Mouse (Mus musculus) liver (tissue): ENCODE measurements at regions not wholly inside any gene's neighbourhood (a gene's known extent, or its start where the extent isn't known, plus 50 kb on each side); places are given as distances from the start of the nearest gene placed in this dataset.
"Not testable (repeated sequence)": the region's sequence is repeated elsewhere in the genome, so short reads cannot be mapped to it uniquely, and the experiment has no call there.

ENCODE experiments used
- DNase-seq: peaks from one replicate; pipeline ENCODE4 v3.0.0-alpha.2; 2020; ENCODE audit warnings: mixed read lengths

DNA sequence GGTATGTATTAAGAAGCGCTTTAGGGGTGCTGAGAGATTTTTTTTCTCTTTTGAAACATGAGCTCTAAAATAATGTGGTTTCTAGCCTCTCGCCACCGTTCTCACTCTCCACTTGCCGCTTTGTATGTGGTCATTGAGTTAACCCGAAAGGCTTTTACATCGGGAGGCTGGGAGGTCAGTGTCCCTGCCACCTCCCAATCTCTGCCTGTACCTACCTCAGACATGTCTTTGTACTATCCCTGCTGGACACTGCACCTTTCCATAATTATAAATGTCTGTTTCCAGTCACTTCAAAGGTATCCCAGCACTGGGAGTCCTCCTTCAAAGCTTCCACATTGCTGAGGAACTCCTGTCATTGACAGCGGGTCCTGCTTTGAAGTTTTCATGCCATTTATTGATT, 347.6 kb upstream of the Tbc1d2b start:
- no peak for DNase-seq

DNA sequence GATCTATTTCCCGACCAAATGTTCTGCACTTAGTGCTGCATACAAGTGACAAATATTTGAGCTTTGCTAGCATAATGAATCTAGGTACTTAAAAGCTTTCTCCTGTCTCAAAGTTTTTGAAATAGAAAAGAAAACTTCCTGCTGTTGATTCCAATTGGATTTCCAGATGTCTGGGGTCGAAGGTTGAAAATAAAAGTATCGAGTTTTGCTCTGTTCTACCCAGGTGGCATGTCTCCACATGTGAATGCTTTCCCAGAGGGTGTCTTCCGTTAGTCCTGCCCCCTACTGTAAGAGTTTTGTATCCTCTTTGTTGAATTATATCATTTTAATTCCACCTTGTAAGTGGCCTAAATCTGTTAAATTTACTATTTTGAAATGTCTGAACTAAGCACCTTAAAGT, 327.3 kb upstream of the Tbc1d2b start:
- no peak for DNase-seq

DNA sequence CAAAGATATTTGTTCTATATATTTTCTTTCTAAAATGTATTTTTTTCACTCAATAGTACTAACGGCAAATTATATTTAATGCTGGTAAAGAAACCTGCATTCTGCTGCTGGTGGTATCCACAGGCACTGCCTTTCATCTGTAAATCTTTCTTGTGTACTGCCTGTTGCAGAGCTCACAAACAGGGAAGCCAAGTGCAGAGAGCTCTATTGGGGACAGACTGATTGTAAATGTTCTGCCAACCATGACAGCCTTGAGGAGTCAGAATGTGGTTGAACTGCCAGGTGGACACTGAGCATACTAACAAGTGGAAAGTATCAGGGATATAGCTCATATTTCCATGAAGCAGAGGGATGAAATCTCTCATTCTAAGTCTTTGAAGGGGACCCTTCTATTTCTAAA, 286.1 kb upstream of the Tbc1d2b start:
- DNase-seq, result no peak

DNA sequence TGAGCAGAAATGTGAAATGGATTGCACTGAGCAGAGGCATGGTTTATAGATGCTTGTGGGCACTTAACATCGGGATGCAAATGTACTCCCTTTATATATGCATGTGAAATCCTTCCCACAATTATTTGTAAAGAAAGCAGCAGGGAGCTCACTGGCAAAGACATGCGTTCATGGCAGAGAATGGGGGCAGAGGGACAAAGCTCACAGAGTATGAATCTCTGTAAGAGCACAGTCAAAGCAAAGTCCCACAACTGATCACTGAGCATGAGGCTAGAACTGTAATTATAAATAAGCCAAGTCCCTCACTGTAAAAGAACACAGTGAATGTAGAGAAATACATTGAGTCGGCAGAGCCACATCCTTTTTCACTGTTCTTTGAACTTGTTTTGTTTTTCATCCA, 285.6 kb upstream of the Tbc1d2b start:
- DNase-seq, result no peak

DNA sequence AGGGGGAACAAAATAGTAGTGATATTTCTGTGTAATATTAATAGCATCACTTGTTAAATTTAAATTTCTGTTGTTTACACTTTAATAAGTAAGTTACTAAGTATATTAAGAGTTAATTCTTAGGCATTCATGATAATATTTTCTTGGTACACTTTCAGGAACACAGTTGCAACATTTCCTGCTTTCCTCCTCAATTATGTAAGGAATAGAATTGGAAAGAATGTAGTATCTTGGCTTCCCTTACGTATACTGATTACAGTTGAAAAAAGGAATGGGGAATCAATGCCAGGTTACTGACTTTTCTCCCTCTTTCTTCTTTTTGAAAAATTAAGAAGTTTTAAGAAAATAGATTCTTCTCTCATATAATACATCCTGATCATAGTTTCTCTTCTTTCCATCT, 277.3 kb upstream of the Tbc1d2b start:
- no peak for DNase-seq

DNA sequence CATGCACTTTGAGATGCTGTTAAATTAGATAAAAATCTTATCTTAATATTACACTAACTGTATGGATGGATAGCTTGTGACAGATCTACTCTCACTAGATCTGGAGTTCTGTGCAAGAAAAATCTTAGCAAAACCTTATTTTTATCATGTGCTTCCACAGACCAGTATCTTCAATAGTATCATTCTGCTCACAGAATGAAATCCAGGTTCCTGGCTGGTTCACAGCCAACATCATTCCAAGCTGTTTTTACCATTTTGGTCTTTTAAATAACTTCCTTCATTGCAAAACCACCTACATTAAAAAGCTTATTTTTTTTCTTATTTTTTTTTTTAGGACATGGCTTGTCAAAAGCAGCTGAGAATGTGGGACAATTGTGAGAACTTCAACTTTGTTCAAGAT, 276.1 kb upstream of the Tbc1d2b start:
- no peak for DNase-seq

DNA sequence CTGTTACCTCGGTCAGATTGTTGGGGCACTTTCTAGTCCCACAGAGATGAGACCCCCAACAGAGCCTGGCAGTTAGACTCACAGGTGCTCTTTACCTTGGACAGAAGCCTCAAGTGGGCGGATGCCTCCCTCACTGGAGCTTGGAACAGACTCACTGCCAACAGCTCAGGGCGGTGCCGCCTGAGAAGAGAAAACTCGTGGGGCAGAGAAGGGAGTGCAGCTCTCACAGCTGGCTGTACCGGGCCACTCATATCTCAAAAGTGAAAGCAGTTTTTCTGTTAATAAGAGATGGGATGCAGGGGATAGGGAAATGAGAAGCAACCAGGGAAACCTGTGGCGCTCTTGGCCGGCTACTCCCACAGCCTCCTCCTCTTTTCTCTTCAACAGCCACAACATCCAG, 267.1 kb upstream of the Tbc1d2b start:
- DNase-seq, result not testable (repeated sequence)

DNA sequence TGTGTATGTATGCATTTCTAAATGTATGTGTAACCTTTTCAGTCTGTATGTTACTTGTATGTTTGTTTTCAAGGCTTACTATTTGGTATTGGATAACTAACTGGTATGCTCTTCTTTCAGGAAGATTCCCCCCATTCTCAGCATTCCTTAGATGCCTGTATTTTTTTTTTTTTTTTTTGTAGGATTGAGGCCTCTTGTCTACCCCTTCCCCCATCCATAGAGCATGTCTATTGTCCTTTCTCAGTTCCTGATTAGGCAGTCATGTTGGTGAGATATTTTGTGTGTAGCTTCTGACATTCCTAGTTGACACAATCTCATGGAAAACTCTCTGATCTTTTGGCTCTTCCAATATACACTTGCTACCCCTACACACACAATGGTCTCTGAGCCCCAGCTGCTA, 262.8 kb upstream of the Tbc1d2b start:
- no peak for DNase-seq

DNA sequence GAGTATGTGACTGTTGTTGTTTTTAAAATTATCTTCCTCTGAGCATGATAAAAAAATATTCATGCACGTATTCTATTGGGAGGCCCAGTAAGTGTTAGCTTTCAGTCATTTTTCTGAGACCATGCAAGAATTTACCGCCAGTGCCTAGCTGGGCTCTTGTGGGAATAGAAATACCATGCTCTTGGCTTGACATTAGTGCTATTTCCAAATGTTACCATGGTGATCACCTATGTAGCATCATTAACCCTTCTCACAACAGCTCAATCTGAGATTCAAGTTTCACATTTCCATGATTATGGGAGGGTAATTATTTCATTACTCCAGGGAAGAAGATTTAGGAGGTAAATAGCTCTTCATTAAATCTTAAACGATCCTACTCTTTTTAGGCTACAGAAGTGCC, 250.6 kb upstream of the Tbc1d2b start:
- no peak for DNase-seq

DNA sequence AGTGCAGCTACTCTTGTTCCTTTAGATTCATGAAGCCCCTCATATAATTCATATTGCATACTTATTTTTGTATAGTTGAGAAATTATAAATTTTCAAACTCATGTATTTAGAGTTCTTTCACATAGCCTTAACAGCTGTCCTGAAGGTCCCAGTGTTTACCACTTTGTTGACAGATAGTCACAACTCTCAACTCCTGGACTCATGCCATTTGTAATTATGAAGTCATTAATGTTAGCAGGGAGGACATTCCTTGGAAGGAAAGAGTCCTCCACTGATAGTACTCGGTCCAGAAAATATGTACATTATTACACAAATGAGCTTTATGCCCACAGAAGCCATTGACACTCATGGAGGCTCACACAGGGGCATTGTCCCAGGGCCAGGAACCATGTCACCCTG, 224.3 kb upstream of the Tbc1d2b start:
- no peak for DNase-seq

DNA sequence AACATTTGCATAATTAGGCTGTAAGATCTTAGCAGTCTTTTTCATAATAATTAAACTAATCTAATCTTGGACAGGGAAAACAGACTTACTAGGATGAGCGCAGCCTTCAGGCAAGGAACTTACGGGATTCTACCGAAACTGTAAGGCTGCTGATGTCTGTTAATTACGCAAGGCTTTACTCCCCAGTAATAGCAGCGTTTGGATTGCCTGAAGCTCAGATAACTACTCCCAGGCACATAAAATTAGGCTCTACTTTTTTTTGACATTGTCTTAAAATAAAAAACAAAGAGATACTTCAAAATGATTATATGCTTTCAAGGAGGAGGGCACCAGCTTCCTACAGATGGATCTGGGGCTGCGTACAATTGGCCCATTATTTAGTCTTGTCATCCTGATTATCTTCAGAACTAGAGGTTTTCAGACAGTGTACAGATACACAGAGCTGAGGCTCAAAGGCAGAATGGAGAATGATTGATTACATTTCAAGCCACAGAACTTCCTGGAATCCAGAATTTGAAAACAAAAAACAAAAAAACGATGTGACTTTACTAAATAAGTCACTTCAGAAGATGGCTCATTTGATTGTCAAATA, 220.1 kb upstream of the Tbc1d2b start:
- DNase-seq, result no peak

DNA sequence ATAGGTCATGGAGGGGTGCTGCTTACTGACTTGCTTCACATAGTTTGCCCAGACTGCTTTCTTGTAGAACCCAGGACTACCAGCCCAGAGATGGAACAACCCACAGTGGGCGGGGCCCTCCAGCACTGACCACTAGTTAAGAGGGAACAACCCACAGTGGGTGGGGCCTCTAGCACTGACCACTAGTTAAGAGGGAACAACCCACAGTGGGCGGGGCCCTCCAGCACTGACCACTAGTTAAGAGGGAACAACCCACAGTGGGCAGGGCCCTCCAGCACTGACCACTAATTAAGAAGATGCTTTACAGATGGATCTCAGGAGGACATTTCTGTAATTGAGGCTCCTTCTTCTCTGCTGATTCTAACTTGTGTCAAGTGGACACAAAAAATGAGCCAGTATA, 180.0 kb upstream of the Tbc1d2b start:
- peak; percentile 12 for DNase-seq

DNA sequence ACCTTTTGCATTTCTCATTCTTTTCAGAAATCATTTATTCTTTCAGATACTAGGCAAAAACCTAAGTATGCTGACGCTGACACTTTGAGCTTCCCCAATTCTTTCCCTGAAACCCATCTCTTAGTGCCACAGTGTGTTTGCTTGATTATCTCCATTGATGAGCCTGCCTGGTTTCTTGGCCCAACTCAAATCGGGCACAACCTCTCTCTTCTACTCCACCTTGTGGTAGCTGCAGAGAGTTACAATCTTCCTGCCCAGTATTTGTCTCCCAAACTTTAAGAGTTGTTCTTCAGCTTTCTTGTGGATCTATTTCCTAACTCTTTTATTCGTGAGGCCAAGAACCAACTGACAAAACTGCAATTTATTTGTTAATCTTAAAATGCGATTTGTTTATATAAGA, 176.4 kb upstream of the Tbc1d2b start:
- no peak for DNase-seq

DNA sequence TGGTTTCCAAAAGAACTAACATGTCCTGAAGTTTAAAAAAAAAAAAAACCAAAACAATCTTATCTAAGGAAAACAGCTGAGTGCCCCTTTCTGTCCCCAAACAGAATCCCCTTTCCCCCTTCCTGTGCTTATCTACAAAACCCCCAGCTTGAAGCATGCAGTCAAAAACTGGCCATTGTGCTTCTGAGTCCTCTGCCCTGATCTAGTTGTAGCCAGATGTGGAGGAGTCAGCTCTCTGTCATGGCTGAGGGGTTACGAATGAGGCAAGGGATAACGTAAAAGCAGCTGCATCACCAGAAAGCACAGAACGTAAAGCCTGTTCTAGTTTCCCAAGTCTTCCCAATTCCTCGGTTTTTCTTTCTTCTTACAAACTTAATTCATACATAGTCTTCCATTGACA, 164.3 kb upstream of the Tbc1d2b start:
- DNase-seq, result no peak

DNA sequence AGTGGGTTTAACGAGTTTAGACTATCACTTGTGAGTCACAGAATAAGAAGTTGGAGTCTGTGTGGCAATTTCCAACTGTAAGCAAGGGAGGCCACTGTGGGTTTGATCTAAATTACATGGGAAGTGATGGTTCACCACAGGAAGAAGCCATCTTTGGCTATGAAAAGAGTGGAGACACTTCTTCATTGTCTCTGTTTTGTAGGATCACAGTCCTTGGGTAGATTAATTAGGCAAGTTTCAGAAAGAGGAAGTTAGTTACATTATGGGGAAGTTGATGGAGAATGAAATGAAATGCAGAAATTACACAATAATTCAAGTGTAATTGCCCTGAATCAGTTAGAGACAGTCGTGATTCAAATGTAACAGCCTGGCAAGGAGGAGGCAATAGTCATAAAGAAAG, 160.3 kb upstream of the Tbc1d2b start:
- DNase-seq, result no peak

DNA sequence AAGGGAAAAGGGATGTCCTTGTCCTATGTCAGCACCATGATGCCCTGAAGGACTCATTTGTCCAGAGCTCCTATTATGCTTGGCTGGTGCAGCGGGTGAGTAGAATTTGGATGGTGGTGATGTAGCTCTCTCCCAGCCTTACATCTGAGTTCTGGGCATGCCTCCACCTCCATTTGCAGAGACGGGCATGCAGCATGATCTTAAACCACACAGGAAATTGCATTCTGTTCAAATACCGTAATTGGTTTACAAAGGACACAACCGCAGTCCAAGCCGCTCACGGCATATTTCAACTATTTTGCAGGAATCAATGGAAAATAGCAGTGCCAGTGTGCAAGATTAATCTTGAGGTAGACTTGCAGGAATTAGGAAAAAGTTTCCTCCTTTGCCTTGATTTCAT, 151.1 kb upstream of the Tbc1d2b start:
- DNase-seq, result no peak

DNA sequence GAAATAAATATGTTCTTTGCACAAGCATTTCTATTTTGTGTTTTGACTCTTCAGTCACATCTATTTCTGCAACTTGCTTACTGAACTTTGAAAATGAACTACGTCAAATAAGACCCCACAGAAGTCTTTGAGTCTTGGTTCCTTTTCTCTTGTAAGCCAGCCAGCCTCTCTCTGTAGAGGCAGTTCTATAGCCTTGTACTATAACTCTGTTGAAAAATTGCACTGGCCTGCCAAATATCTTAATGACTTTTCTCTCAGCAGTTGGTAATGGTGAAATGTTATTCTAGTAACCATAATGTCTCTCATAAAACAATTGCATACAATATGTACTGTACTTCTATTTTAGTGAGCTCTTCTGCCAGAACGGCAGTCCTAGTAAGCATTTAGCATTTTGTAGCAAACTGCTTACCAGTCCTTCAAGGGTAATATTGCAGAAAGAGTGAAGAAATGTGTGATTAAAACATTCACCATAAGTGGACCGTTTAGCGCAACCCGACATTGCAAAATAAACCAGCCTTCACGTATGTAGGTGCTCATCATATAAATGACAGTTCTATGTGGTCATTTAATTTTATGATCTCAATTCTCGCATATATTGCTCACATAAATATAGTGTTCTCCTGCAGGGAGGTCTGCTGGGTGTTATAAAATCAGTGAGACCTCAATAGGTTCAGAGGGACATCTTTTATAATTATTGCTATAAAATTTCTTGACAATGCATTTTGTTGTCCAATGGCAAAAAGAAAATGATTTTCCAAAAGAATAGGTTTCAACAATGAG, 149.3 kb upstream of the Tbc1d2b start:
- no peak for DNase-seq

DNA sequence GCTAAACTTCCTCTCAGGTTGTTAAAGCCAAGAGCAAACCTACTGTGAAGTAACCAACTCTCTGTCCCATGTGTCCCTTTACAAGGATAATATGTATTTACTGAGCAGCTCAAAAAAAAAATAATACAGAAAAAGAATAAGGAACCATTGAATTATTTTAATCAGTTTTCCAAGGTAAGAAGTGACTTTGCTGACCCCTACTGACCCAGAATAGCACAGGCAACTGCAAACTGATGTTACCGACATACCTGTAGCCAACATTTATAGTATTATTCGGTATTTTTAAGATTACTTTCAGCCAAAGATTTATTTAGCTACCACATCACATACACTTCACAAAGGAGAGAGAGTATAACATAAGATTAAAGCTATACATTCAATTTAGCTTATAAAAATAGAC, 138.2 kb upstream of the Tbc1d2b start:
- DNase-seq, result no peak

DNA sequence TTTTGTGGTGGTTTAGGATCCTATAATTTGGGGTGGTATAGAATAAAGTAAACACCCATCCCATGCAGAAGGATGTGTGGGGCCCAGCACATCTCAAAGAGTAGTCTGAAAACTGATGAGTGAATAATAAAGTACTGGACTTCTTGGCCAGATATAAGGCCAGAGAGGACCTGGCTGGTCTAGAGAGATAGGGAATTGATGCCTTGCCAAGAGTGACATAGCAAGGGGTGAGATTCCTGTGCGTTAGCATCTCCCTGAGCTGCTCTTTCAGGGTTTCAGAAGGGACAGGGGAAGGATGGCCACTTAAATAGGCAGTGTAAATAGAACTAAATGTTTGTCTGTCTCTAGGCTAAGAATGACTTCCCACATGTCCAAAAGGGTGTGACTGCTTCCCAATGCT, 137.0 kb upstream of the Tbc1d2b start:
- no peak for DNase-seq

DNA sequence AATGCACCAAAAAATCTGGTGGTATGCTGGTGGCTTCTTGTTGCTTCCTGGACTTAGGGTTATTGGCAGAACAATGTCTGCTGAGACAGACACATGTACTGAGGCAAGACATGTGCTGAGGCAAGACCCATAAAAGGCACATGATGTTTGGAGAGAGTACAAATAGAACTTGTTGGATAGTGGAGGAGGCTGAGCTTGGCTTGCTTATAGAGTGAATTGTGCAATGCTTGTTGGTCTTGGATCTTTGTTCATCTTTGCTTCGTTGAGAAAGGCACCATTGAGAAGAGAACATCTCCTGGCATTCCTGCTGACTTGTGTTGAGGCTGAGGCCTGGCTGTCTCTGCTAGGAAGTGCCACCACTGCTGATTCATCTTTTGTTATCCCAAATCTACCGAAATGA, 117.8 kb upstream of the Tbc1d2b start:
- no peak for DNase-seq

DNA sequence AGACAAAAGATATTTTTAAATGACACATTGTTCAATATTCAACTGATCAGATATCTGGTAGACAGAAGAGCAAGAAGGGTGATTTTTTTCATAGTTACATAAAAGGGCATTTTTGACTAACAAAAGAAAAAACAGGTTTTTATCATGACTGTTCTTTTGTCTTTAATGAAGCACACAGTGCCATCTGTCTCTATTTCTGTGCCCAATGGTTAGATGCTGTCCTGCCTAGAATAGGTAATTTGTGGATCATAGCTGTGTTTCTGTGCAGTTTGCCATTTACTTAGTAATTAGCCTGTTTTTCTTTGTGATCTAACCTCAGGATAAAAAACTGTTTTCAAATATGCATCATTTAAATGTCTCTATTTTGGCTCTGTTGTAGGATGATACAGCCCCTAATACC, 114.4 kb upstream of the Tbc1d2b start:
- no peak for DNase-seq

DNA sequence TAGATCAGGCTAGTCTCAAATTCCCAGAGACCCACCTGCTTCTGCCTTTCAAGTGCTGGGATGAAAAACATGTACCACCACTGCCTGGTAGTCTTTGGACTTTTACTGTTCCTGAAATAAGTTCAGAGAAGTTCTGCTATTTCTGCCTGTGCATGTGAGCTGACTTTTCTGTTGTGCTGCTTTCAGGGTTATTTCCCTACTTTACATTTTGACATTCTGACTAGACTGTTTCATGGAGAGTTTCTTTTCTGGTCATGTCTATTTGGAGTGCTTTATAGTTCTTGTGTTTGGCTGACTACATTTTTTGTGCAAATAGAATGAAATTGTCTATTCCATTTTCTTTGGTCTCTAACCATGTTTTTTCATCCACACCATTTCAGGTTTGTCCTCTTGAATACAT, 109.5 kb upstream of the Tbc1d2b start:
- no peak for DNase-seq

DNA sequence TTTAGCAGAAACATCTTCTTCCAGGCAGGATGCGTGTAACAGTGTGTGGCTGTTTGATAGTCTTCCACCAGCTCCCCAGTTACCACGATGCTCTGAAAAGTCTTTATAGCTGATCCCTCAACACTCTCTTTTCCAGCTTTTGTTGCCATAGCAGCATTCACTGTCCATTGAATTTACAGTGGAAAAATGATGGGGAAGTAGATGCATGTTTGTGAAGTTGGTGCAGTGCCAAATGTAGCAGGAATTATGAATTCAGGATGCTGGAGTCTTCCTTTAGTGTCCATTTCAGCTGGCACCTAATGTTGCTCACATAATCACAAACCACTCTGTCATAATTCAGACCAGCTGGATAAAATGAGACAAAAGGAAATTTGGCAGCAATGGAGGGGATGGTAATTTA, 99.0 kb upstream of the Tbc1d2b start:
- DNase-seq, result no peak

DNA sequence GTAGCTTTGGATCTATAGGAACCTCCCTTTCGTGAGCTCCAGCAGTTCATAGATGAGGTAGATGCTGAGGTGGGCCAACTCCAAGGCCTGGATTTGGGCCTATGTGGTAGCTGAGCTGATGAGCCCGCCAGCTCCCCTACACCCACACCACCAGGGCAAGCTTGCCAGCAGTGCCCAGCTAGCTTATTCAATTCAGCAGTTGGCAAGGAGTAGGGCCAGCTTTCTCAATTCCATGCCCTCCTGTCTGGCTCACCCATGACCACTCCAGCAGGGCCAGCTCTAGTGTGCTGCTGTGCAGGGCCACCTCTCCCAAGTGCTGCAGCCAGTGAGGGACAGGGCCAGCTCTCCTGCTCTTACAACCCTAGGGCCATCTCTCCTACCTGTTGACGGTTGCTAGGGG, 97.1 kb upstream of the Tbc1d2b start:
- DNase-seq, result no peak

DNA sequence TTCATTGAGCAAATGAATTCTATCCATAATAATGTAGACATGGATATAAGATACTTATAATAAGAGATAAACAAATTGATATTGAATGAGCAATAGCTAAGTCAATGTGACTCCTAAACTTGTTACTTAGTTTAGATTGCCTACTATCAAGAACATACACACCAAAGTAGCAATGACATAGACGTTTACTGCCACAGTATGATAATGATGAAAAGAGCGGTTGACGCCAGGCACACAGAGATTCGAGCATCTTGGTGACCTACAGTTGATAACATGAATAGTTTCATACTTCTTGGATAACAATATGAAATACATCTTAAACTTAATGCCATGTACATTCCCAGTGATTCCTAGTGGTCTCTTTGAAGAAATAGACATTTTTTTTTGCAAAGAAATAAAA, 55.9 kb upstream of the Tbc1d2b start:
- peak; percentile 59 for DNase-seq
